Mouse (Mus musculus) heart, postnatal 36 days (tissue): ENCODE data around the gene Slc34a2. TPM values are rescaled to one million over a fixed set of nuclear protein-coding genes. Genes with fewer than 3 reads are reported as not detected.

Source experiments
- DNase-seq, 2 experiments: peaks; one replicate each; pipeline ENCODE4 v3.0.0; 2021 to 2022
- intact Hi-C: fragments of 180-260 bp; cut with DNase I; formaldehyde crosslinking; loops from one replicate; pipeline ENCODE4 v1.15.1; 2025
- total RNA-seq, 2 experiments: library from RNA; stranded (reverse); gene quantifications; 2 replicates each; pipeline ENCODE4 v1.2.3; 2021

The Slc34a2 gene
- total RNA-seq, 2 experiments from 2014 or later = 0.05 TPM; not detected in 1

GRCm38 (mm10) chr5:53023901-53024300 is 14.0 kb upstream of the Slc34a2 start:
- DNase-seq = no peak
- intact Hi-C loops = no loop called here

DNA sequence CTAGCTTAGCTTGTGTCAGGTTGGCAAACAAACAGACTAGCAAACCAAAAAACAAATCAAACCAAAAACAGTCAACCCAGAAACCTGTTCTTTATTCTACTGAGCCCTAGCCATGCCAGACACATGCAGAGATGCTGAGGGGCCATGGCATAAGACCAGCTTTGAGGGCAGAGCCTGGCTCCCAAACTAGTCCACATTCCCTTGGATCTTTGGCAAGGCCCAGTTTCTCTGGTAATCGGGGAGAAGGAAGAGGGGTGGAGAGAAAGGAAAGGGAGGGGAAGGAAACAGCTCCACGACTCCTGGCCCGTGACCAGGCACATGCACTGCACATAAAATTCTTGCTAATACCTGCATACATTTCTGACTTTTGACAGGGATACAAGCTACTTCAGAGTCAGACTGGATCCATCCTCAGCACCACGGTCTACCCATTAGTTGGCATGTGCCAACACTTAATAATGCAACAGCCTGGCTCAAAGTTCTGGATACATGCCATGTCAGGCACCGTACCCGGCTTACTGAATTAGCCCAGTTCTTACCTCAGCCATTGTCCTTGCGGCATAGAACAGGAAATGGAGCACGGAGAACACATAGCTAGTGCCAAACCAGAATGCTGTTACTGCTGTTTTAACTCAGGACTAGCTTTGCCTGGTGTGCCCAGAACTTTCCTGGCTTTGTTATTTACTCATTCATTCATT is 12.5 kb upstream of the Slc34a2 start:
- peak; percentile 4 to 10 for DNase-seq
- intact Hi-C loops = no loop called here

GRCm38 (mm10) chr5:53031346-53031745 is 6.5 kb upstream of the Slc34a2 start:
- DNase-seq = no peak
- intact Hi-C loops = no loop called here

DNA sequence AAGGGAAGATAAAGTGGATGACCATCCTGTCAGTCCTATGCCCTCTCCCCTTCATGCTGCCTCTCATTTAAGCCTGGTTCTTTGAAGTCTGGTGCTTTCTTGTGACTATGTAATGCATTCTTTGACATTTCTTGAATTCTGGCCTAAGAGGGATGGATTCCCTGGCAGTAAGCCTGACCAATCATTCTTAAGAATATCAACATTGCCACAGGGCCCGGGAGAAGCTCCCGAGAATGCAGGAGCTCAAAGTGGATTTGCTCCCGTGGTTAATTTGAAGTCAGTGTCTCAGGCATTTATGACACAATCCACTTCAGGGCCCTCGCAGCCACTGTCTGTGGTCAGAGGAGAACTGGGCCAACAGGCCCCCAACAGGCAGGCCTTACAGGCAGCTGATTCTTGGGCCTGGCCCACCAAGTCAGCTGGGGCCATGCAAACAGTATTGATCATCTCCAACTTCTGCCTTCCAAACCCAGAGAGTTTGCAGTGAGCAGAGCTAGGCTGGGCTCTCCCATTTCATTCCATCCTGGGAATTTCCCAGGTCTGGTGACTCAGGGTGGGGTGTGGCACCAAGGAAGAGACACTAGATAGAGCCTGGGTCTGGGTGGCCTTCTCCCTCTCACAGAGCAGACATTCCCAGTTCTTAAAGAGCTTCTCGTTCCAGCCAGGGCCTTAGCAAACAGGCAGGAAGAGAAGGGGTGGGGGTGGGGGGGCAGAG is 4.3 kb downstream of the Slc34a2 start:
- intact Hi-C loops = no loop called here
- no peak for DNase-seq

DNA sequence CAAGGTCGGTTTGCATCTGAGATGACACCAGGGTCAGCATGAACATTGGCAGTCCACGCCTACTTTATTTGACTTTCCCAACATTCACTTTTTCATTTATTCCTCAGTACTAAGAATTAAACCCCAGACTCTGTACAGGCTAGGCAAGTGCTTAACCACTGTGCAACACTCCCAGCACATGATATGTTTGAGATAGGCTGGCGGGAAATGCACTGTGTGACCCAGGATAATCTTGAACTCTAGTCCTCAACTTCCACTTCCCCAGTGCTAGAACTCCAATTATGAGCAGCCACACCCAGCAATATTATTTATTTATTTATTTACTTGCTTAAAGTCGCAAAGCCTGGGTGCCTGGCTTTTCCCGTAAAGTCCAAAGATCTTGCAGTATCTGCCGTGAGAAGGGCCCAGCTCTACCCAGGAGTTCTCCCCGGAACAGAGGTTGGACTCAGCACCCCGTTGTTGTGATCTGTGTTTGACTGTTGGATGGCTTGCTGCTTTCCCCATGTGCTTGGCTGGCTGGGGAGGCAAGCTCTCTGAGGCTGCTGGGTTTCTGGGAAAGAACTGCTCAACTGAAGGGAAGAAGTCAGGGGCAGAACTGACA is 5.0 kb downstream of the Slc34a2 start:
- intact Hi-C loops = no loop called here
- no peak for DNase-seq

DNA sequence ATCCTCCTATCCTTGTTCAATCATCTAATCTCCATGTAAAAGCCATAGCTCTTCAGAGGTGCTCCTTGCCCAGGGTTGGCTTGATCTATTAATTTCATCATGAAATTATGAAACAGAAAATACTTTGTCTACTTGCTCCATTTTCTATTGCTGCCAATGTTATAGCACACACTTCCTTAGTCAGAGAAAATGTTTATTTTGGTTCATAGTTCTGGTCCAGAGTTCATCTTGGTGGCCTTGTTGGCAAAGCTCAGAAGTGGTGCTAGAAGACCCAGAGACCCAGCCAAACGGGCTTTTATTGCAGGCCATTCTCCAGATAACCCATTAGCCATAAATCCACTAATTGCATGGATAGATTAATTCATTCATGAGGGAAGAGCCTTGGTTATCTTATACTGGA is 5.8 kb downstream of the Slc34a2 start:
- intact Hi-C loops = no loop called here
- DNase-seq = no peak

DNA sequence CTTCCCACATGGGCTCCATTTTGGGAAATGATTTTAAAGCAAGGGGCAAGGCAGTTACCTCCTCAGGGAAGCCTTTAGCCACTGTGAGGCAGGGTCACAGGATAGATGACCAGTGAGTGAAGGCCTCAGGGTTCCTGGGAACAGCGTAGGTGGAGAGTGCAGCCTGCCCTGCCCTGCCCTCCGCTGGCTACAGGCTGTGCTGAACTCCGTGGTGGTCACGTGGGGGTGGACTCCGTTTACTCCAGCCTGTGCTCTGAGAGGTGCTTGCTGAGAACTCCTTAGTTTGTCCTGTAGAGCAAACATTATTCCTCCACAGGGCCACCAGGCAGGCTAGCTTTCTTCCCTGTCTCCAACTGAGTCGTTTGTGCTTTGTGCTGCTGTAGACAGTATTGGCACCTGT is 10.1 kb downstream of the Slc34a2 start:
- DNase-seq = no peak
- intact Hi-C loops = no loop called here

DNA sequence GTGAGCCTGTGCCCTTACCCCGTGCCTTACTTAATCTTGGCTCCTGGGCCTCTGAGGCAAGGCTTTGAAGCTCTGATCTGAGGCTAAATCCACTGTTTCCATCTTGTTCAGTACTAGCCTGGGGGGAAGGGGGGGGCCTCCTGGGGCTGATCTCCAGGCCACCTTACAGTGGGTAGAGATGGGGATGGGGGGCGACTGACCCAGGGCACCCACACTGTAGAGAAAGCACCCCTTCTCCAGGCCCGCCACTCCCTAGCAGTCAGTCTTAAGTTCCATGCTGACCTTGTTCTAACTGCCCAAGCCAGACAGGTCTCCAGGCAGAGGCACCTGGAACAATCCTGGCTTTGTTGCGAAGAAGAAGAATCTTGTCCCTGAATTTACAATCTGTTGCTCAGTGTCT is 10.7 kb downstream of the Slc34a2 start:
- intact Hi-C loops = no loop called here
- no peak for DNase-seq

- intact Hi-C loops = no loop called here
- DNase-seq = no peak
These were observed 11.2 kb downstream of the Slc34a2 start for GRCm38 (mm10) chr5:53049046-53049445.

DNA sequence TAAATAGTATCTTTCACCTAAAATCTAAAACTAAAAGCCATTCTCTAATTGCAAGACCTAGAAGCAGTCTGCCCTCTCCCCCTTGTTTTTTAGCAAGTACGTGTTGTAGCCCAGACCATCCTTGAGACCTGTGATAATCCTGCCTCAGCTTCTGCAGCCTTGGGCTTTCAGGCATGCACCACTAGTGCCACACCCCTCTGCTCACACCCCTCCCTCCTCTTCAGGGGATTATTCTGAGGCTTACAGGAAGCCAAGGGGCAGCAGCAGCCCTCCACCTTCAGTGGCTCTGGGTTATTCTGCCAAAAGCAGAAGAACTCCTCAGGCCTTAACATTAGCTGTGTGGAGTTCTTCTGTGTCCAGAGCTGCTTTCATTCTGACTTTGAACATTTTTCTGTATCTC is 13.1 kb downstream of the Slc34a2 start:
- no peak for DNase-seq
- intact Hi-C loops = no loop called here

DNA sequence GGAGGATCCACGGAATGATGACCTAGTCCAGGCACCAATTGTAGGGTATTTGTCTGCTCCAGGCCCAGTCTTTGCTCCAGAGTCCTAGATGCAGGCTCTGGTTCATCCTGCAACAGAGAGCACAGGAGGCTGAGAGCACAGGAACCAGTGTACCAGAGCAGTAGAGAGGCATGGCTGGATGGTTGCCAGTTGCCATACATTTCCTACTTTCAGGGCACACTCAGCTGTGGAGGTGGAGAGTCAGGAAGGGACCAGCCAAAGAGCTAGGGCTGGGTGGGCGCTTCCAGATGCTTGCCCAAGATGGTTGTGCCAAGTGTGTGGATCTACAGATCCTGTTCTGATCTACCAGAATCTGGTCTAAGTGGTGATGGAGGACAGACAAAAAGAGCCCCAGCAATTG is 15.4 kb downstream of the Slc34a2 start:
- no peak for DNase-seq
- intact Hi-C loops = no loop called here

DNA sequence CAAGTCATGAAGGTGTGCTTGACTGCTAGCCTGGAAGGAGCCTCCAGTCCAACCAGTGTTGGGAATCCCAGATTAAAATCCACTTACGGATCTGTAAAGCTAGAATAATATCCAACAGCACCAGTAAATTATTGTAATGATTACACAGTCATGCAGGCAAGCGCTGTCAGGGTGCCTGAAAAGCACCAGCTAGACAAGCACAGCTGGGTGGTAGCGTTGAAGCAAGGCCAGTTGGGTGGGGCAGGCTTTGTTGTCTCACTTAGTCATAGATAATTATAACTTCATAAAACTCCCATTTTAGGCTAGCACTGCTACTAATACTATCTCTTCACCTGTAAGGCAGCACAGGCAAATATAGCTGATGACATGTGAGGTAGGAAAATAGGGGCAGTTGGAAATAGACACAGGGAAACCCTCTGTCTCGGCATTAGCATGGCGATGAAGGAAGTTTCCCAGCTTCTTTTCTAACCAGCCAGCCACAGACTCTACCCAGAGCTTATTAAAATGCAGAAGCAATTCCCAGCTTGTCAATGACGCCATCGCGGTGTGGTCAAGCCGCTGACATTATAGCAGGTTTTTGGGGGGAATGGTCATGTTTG is 23.8 kb downstream of the Slc34a2 start:
- intact Hi-C loops = no loop called here
- DNase-seq = no peak

GRCm38 (mm10) chr5:53074553-53074952 is 36.7 kb downstream of the Slc34a2 start:
- no peak for DNase-seq
- intact Hi-C loops = no loop called here

GRCm38 (mm10) chr5:53078453-53078852 is 40.6 kb downstream of the Slc34a2 start:
- intact Hi-C loops = no loop called here
- no peak for DNase-seq

- DNase-seq = no peak
- intact Hi-C loops = no loop called here
These were observed 49.6 kb downstream of the Slc34a2 start for GRCm38 (mm10) chr5:53087452-53087851.

GRCm38 (mm10) chr5:53091331-53091730 is 53.5 kb downstream of the Slc34a2 start:
- intact Hi-C loops = no loop called here
- no peak for DNase-seq

GRCm38 (mm10) chr5:53101848-53102473 is 64.1 kb downstream of the Slc34a2 start:
- intact Hi-C loops = no loop called here
- no peak for DNase-seq

DNA sequence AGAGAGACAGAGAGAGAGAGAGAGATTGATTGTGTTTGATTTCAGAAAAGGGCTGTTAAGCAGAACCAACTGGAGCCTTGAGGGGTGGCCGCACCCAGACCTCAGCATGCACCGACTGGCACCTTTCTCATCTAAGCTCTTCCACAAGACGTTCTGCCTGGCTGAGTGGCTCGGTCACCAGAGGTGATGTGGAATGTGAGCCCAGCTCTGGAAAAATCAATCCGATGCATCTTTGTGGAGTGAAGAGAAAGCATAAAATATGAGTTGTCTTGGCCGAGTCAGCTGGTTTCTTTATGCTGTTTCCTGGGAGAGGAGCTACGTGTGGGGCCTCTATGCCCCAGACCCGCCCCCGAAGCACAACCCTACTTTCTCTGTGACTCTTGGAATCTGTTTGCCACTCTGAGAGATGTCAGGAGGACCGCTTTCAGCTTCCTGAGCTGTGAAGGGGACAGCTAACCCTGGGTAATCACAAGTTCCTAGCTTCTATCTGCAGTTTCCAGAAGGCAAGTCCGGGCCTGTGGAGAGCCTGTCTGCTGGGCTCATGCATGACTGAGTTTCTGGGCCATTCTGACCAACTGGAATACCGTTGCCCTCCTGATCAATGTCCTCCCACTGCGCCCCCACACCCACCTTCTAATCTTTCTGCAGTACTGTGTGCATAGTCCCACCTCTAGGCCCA is 66.4 kb downstream of the Slc34a2 start:
- no peak for DNase-seq
- intact Hi-C loops = no loop called here

- intact Hi-C loops = no loop called here
- peak in 1 of 2 experiments; percentile 5 for DNase-seq
These were observed 67.8 kb downstream of the Slc34a2 start for GRCm38 (mm10) chr5:53105716-53106115.

GRCm38 (mm10) chr5:53106125-53106524 is 68.2 kb downstream of the Slc34a2 start:
- intact Hi-C loops = no loop called here
- DNase-seq = no peak

- no peak for DNase-seq
- intact Hi-C loops = no loop called here
These were observed 68.8 kb downstream of the Slc34a2 start for GRCm38 (mm10) chr5:53106731-53107130.
